Mouse (Mus musculus) cerebellum, adult 8-10 months (tissue): Measurements from ENCODE around the gene Usp32.
"Not testable (repeated sequence)": the region's sequence is repeated elsewhere in the genome, so short reads cannot be mapped to it uniquely, and the experiment has no call there.

Source experiments
- DNase-seq: peaks from one replicate; pipeline ENCODE4 v3.0.0; 2022

Gene Usp32

DNA sequence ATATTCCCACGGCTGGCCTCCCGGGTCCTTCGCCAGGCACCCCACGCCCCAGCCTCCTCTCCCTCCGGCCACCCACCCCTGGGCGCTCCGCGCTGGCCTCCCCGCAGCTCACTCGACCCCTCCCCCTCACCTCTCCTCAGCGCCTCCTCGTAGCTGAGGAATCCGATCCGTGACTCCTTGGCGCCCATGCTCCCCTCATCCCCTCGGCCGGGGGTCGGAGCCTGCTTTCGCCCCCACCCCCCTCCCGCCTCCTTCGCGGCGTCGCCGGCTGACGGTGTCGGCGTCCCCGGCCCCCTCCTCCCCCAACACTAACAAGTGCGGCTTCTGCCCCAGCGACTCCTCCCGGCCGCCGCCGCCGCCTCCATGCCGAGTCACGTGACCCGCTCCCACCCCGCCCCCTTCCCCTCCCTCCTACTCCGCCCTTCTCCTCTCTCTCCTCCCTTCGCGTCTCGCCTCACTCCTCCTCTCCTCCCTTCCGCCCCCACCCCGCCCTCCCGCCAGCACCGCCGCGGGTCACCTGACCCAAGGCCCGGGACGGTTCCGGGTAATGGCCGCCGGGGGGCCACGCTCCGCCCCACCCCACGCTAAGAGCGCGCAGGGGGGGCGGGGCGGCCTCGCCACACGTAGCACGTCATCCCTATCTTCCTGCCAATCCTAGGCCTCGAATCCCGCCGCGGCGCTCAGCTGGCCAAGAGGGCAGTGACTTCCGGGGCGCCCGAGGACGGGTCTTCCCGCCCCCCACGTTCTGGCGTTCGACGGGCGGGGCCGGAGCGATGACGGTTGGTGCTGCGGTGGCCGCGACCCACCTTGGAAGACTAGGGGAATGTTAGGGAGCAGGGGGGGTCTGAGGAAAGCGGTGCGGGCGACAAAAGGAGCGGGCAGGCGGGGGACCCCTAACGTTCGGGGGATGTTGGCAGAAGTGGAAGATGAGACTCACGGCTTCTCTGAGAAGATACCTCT lies at the start of gene Usp32:
Gene Usp32 (minus strand): TSS at position 581 of the 960 bp plus-strand sequence.
- peak; percentile 95 for DNase-seq

DNA sequence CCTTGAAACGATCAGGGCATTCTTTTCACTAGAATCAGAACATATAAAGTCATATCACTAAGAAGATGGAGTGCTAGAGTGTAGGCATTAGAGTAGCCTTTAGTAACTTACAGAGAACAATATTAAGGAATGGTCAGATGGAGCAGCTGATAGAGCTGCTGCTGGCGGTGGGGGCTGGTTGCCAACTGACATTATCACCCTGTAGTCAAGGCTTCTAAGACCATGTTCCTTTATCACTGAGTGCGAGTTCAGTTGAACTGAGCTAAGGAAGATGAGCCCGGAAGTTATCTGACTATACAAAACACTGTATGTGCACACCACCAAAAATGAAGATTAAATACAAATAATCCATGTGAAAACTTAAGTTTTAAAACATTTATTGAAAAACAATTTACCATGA lies 49.1 kb upstream of the Usp32 start:
- DNase-seq, result no peak

DNA sequence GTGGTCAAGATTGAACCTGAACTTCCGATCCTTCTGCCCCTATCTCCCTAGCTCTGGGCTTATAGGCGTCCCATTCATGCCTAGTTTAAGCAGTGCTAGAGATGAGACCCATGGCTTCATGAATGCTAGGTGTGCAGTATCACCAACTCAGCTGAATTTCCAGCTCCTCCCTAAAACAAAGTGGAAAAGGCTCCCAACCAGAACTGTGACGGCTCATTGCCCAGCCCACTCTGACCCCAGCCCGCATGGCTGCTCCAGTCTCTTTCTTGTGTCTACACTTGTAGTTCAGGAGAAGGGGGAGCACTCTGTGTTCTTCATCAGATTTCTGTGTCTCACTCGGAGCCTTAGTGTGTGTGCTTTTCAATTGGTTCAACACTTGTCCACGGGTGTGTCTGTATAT lies 44.9 kb upstream of the Usp32 start:
- DNase-seq, result no peak

DNA sequence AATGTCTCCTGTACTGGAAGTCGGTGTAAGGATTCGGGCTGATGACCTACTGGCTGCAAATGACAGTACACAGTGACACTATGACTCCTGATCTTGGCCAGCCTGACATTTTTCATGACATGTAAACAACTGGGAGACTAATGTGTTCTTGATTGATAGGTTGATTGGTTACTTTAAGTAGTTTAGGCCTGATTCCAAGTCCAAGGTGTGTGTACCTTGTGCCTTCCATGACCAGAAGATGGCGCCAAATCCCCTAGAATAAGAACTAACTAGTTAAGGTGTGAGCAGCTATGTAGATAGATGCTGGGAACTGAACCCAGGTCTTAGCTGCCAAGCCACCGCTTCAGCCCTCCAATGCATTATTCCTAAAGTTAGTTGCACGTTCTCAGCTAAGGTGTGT lies 44.1 kb upstream of the Usp32 start:
- peak; percentile 36 for DNase-seq

DNA sequence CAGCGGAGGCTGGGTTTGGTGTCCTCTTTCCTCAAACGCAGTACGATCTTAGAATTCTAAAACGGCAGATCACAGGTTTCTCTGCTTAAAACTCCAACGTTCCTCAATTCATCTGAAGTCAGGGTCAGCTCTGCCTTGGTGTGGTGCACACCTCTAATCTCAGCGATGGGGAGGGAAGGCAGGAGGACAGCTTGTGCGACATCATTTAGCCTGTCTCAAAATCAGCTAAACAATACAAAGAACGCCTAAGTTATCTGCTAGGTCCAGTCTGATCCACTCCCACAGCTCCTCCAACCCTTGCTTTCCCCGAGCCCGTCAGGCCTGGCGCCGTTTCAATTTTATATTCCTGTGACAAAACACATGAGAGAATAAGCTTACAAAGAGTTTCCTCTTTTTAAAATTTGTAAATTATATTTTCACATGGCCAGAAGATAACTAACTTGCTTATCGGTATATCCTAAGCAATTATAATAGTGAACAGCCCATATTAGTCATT lies 43.4 kb upstream of the Usp32 start:
- DNase-seq, result no peak

DNA sequence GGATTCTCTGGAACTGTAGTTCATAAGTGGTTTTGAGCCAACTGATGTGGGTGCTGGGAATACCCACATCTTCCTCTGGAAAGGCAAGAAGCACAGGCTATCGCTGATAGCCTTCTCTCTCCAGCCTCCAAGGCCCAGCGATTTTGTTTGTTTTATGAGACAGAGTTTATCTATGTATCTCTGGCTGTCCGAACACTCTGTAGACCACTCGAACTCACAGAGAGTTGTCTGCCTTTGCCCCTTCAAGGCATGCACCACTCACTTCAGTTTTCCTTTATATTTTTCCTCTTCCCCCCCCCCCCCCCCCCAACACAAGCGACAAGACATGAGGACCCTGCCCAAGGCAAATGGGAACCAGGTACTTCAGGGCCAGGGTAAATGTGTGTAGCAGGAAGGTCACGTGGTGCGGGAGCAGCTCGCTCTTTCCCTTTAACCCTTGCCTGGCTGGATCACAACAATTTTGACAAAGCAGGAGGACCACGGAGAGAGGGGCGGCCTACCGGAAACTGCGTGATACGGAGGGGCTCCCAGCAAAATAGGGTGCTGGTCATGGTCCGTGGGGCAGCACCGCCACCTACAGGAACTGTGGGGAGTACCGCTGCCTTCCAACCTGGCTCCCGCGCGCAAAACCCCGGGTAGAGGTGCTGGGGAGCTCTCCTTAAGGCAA lies 42.8 kb upstream of the Usp32 start:
- DNase-seq, result peak; percentile 71

DNA sequence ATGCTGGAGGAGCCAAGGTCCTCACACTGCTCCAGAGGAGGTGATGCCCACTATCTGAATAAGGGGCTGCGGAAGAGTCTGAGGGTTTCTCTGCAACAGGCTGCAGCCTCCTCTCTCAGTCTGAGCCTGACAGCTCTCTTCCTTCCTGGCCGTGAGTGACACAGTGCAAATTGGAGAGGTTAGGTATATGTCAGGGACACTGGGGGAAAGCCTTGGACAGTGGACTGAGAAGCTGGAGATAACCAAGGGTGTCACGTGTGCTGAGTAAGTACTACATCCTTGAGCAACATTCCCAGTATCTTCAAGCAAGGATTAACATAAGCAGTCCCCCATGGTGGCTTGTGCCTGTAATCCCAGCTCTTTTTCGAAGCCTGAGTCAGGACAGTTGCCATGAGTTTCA lies 38.5 kb upstream of the Usp32 start:
- no peak for DNase-seq

DNA sequence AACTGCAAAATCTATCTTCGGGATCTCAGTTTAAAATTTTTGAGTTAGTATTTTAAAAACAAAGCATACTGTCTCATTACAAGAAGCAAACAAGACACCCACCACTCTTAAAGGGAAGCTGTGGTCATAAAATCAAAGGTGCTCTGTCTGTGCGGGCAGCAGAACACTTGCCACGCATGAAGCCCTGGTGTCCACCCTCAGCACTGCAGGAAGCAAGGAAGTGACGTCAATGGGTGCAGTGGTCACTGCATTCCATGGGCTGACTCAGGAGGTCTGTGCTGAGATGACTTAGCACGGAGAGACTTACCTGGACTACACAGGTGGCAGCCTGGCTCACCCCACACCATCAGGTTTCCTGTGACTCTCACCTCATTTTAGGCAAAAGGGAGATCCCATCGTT lies 37.8 kb upstream of the Usp32 start:
- DNase-seq, result no peak

DNA sequence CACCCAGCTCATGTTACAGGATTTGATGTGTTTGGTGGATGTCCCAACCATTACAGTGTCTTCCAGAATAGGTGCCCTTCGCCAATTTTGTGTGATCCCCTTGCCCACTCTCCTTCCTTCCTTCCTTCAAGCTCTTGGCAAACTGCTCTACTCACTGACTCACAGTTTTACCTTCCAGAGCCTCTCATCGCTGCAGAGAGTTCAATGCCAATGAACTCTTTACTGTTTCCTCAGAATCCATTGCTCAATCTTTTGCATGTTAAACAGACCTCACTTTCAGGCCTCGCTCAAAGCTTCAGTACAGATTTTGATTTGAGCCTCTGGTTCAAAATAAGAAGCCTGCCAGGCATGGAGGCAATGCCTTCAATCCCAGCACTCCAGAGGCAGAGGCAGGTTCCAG lies 36.0 kb upstream of the Usp32 start:
- DNase-seq, result no peak

DNA sequence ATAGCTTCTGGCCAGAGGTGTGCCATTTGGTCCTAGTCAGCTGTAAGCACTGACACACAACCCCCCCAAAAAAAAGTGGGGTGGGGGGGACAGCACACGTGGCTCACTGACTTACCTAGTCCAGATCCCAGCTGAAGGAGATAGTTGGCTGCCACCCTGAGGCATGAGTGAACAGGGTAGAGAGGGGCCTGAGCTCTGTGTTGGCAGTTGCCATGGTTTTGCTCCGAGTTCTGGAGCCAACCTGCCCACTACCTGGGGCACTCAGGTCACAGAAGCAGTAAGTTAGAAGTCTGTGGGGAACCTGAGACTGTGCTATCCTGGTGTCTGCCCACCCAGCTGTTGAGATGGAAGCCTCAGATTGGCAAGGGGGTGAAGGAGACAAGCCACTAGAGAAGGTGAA lies 30.9 kb upstream of the Usp32 start:
- no peak for DNase-seq

DNA sequence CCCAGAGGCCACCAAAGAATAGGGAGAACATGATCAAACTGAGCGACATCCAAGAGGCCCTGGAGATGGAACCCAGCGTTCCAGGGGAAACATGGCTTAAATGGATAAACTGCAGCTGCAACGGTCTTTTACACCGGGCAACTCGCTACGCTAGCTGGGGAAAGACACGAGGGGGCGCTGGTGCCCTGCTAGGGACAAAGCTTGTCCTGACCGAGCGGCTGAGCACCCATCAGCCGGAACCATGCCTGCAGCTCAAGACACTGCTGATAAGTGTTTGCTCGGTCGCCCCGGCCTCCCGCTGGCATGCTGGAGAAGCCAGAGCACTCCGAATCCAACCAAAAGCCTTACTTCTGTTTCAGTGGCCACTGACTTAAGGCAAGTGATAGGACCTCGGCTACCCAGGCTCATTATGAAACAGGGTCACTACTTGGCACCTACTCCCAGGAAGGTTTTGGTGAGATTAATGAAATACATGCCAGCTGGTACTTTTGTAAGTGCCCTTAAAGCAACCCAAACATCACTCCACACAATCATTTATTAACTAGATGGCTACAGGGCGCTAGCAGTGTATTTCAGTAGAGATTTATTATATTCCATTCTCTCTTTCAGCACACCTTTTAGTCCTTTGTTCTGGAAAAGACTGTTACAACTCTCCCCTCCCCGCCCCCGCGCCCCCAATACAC lies 30.2 kb upstream of the Usp32 start, which contains the start of gene 1700125H20Rik:
Gene 1700125H20Rik (plus strand): TSS at position 347 of the 683 bp plus-strand sequence.
- DNase-seq, result peak; percentile 90

DNA sequence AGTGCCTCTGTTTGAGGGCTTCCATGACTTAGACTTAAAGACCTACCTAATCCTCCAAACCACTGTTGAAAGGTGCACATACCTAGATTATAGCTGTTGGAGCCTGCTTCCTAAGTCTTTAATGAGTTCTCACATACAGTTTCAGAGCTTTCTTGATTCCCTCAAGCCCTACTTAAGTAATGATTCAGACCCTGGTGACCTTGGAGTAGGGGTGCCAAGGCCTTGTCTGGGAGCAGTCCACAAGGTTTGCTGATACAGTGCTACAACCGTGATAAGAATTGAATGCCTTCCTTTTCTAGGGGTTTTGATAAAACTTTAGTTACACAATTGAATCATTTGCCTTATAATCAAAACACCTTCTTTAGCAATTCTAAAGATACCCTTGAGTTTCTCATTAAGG lies 27.5 kb upstream of the Usp32 start:
- no peak for DNase-seq

DNA sequence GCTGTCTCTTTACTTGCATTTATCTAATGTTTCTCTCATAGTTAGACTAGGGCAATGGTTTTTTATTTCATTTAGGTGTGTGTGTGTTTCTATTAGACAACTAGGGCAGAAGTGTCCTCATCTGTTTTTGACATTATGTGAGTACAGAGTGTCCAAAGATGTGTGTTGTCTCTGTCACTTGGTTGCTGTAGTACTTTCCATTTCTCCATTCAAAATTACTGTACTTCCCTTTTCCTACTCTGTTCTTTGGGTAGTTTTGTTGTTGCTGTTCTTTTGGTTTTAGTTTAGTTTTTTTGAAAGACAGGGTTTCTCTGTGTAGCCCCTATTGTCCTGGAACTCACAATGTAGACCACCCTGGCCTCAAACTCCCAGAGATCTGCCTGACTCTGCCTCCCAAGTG lies 24.4 kb upstream of the Usp32 start:
- DNase-seq, result no peak

DNA sequence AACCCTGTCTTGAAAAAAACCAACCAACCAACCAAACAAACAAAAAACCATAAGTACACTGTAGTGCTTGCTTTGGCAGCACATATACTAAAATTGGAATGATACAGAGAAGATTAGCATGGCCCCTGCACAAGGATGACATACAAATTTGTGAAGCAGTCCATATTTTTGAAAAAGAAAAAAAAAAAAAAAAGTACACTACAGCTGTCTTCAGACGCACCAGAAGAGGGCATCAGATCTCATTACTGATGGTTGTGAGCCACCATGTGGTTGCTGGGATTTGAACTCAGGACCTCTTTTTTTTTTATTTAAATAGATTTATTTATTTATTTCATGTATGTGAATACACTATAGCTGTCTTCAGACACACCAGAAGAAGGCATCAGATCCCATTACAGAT lies 23.1 kb upstream of the Usp32 start:
- DNase-seq, result not testable (repeated sequence)

DNA sequence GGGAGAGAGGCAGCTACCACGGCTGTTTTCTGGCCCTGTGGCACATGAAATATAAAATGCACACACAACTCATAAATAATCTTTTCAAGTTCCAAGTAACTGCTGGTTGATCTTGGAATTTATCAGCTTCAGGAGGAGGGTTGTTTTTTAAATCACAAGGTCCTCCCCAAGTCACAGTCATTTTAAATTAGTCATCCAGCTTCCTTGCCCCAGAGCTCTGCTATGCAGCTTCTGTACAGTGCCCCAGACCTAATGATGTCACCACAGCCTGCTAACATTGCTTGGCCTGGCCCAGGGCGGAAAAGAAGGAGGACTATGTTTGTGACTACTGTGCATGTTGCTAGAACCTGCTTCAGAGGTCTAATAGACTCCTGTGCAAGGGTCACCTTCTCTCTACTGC lies 17.3 kb upstream of the Usp32 start:
- no peak for DNase-seq

DNA sequence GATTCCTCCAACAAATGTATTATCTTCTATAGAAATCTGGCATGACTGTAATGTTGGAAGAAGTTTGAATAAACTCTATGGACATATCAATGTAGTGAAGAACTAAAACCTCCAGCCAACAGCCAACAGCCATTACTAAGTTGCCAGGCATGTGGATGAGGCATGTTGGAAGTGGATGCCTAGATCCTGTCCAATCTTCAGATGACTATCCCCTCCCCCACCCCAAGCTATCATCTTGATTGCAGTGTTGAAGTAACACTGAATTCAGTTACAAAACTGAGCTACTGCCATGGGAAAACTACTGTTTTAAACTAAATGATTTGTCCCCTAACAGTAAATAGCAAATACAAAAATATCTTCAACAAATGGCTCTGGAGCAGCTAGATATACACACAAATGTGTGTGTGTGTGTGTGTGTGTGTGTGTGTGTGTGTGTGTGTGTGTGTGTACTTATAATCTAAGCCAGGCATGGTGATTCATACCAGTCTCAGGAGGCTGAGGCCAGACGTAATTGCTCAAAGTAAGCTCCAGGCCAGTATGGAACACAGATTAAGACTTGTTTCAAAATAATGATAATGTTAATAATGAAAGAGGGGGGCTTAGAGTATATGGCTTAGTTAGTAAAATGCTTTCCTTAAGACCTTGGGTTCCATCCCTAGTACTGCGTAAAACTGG lies 12.4 kb upstream of the Usp32 start:
- DNase-seq, result no peak

DNA sequence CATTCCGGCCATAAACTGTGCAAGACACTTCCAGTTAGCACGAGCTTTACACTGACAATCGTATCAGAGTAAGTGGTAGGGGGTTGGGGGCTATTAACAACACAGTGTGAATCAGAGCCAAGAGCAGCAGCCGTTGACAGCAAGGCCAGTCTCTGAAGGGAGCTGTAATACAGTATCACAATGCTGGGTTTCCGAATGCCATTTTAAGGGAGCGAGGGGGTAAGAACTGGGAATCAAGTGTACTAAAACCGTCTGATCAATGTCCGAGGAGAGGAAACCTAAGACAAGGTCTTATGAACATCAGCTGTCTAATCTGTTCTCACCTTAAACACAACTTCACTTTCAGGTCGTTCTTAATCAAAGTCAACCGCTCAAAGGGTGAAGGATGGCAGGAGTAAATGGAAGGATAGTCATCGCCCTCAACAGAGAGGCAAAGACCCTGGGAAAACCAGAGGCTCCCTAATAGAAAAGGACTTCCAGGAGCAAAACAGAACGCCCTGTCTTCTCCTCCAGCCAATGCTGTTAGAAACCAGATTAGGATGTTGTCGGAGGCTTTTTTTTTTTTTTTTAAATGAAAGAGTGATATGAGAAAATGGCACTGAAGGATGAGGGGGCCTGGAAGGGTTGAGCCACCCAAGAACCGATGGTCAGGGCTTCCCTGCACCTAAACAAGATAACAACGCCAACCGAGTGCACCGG lies 1.0 kb downstream of the Usp32 start:
- peak; percentile 28 for DNase-seq

DNA sequence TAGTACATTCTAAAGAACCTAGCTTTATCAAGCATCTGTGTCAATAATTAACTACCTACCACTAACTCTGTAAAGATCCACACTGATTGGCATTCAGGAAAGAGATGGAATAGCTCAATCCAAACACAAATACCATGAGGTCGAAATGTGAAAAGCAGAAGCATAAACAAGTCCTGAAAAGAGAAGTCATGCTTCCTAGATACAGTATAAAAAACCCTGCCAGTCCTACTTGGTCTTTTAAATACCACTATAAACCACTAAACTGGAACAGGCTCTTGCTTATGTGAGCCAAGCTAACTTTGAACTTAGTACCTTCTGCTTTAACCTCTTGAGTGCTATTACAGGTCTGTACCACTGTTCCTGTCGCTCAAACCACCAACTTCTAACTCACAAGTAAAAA lies 8.4 kb downstream of the Usp32 start:
- DNase-seq, result no peak

DNA sequence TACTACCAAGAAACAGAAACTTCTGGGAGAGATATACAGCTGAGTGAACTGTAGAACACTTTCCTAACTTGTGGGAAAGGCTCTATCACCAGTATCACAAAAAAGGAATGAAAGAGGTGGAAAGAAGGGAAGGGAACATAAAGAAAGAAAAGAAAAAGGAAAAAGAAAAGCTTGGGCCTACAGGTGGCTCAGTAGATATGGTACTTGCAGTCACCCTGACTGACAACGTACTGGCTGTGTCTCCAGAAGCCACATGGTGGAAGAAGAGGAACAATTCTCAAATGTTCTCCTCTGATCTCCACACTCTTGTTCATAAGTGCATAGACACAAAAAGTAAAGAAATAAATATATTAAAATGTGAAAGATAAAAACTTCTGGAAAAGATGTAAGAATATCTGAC lies 11.1 kb downstream of the Usp32 start:
- no peak for DNase-seq

DNA sequence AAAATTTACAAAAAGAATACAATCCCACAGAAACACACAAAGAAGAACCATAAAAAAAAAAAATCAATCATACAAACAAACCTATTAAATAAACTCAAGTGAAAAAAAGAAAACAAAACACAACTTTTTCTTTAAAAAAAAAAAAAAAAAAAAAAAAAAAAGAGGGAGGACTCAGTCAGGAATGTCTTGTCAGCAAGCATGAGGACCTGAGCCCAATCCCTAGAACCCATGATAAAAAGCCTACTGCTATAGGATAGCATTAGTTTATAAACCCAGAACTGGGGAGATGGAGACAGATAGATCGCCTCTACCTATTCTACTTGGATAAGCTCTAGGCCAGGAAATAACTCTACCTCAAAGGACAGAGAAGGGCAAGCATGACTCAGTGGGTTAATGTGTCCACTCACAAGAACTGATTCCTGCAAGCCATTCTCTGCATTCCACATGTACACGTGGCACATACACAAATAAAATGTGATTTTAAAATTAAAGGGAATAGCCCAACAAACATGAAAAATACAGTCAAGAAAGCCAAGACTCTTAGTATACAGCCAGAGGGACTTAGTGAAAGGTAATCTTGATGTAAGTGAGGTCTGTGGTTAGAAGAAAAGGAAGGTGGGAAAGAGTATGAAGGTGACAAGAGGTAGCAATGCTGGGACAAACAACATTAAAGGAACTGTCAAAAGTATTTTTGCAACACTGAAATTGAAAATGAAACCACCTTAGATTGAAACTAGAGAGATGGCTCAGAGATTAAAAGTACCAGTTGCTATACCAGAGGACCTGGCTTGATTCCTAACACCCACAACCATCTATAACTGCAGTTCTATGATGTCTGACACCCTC lies 13.5 kb downstream of the Usp32 start:
- no peak for DNase-seq
